Mouse (Mus musculus): ENCODE data around the gene Cort. TPM values are rescaled to one million over a fixed set of nuclear protein-coding genes. Genes with fewer than 3 reads are reported as not detected.

Cort gene
- polyA plus RNA-seq, 1 experiment from 2014 or later, result 0.42 TPM

- H3K4me3 ChIP-seq (replicated peaks), result no peak overlapping the region
- H3K27ac ChIP-seq, result no peak overlapping the region
- WGBS, result 93% methylated on average over 6 of the region's 6 CpGs
- no peak overlapping the region for H3K4me2 ChIP-seq (replicated peaks)
- H3K27me3 ChIP-seq, result no peaks in the 10 kb centered on the region
- H3K4me1 ChIP-seq (replicated peaks), result peaks cover 16% of the 10 kb centered on the region
- H3K9me3 ChIP-seq, result no peaks in the 10 kb centered on the region
- no peak overlapping the region for H3K9ac ChIP-seq (replicated peaks)
- ATAC-seq, result no peak
- peaks cover 72% of the 10 kb centered on the region for H3K36me3 ChIP-seq
Measured at GRCm38 (mm10) chr4:149161166-149161565, 34.6 kb upstream of the Cort start.

GRCm38 (mm10) chr4:149159891-149160290, 33.3 kb upstream of the Cort start:
- Histone ChIP-seq H3K9ac (replicated peaks) (no peak overlapping the region), H3K4me2 (replicated peaks) (no peak overlapping the region), H3K4me3 (replicated peaks) (no peak overlapping the region), H3K27me3 (no peaks in the 10 kb centered on the region), H3K4me1 (replicated peaks) (peaks cover 5% of the 10 kb centered on the region; the same call in 1 of the 2 replicates), H3K27ac (no peak overlapping the region), H3K9me3 (no peaks in the 10 kb centered on the region), H3K36me3 (peaks cover 85% of the 10 kb centered on the region)
- WGBS, result 93% methylated on average over 13 of the region's 13 CpGs
- ATAC-seq, result no peak

- H3K9me3 ChIP-seq, result no peaks in the 10 kb centered on the region
- H3K4me3 ChIP-seq (replicated peaks), result no peak overlapping the region
- H3K27ac ChIP-seq, result no peak overlapping the region
- H3K4me2 ChIP-seq (replicated peaks), result no peak overlapping the region
- no peak for ATAC-seq
- H3K27me3 ChIP-seq, result no peaks in the 10 kb centered on the region
- 89% methylated on average over 2 of the region's 2 CpGs for WGBS
- 0 out of 2 replicates have a peak, but pooled peaks cover 2% of the 10 kb centered on the region for H3K4me1 ChIP-seq (replicated peaks)
- no peak overlapping the region; the same call in 1 of the 2 replicates for H3K9ac ChIP-seq (replicated peaks)
- peaks cover 89% of the 10 kb centered on the region for H3K36me3 ChIP-seq
Measured at GRCm38 (mm10) chr4:149159203-149159602, 32.6 kb upstream of the Cort start.

GRCm38 (mm10) chr4:149157415-149157973, 30.9 kb upstream of the Cort start:
- no peak overlapping the region for H3K4me3 ChIP-seq (replicated peaks)
- no peaks in the 10 kb centered on the region for H3K27me3 ChIP-seq
- ATAC-seq, result no peak
- no peak overlapping the region for H3K4me2 ChIP-seq (replicated peaks)
- 90% methylated on average over 8 of the region's 8 CpGs for WGBS
- H3K4me1 ChIP-seq (replicated peaks), result no peaks in the 10 kb centered on the region
- H3K9me3 ChIP-seq, result no peaks in the 10 kb centered on the region
- H3K36me3 ChIP-seq, result peaks cover 97% of the 10 kb centered on the region
- no peak overlapping the region for H3K27ac ChIP-seq
- no peak overlapping the region for H3K9ac ChIP-seq (replicated peaks)

GRCm38 (mm10) chr4:149155711-149156110, 29.1 kb upstream of the Cort start:
- no peaks in the 10 kb centered on the region for H3K9me3 ChIP-seq
- peaks cover 99% of the 10 kb centered on the region for H3K36me3 ChIP-seq
- H3K4me2 ChIP-seq (replicated peaks), result no peak overlapping the region
- H3K27ac ChIP-seq, result no peak overlapping the region
- ATAC-seq, result no peak
- no peak overlapping the region for H3K4me3 ChIP-seq (replicated peaks)
- H3K27me3 ChIP-seq, result no peaks in the 10 kb centered on the region
- H3K4me1 ChIP-seq (replicated peaks), result no peaks in the 10 kb centered on the region
- 95% methylated on average over 6 of the region's 6 CpGs for WGBS
- H3K9ac ChIP-seq (replicated peaks), result no peak overlapping the region

GRCm38 (mm10) chr4:149154859-149155258, 28.3 kb upstream of the Cort start:
- Histone ChIP-seq H3K9ac (replicated peaks) (no peak overlapping the region), H3K4me3 (replicated peaks) (no peak overlapping the region), H3K27me3 (no peaks in the 10 kb centered on the region), H3K36me3 (peaks cover 99% of the 10 kb centered on the region), H3K27ac (no peak overlapping the region), H3K4me1 (replicated peaks) (no peaks in the 10 kb centered on the region), H3K4me2 (replicated peaks) (no peak overlapping the region), H3K9me3 (no peaks in the 10 kb centered on the region)
- no peak for ATAC-seq
- WGBS, result 97% methylated on average over 7 of the region's 7 CpGs

GRCm38 (mm10) chr4:149150721-149151120, 24.2 kb upstream of the Cort start:
- no peak overlapping the region for H3K4me2 ChIP-seq (replicated peaks)
- WGBS, result 96% methylated on average over 11 of the region's 11 CpGs
- ATAC-seq, result no peak

GRCm38 (mm10) chr4:149150256-149150655, 23.7 kb upstream of the Cort start:
- ATAC-seq, result no peak
- Histone ChIP-seq H3K4me2 (replicated peaks) (no peak overlapping the region), H3K9ac (replicated peaks) (no peak overlapping the region), H3K9me3 (no peaks in the 10 kb centered on the region), H3K36me3 (peaks cover 64% of the 10 kb centered on the region), H3K4me3 (replicated peaks) (no peak overlapping the region), H3K27me3 (no peaks in the 10 kb centered on the region), H3K4me1 (replicated peaks) (no peaks in the 10 kb centered on the region), H3K27ac (no peak overlapping the region)
- WGBS, result 86% methylated on average over 11 of the region's 11 CpGs

More at GRCm38 (mm10) chr4:149150721-149151120, 24.2 kb upstream of the Cort start:
- Histone ChIP-seq H3K36me3 (peaks cover 68% of the 10 kb centered on the region), H3K27me3 (no peaks in the 10 kb centered on the region), H3K9me3 (no peaks in the 10 kb centered on the region), H3K4me1 (replicated peaks) (no peaks in the 10 kb centered on the region), H3K9ac (replicated peaks) (no peak overlapping the region), H3K4me3 (replicated peaks) (no peak overlapping the region), H3K27ac (no peak overlapping the region)

GRCm38 (mm10) chr4:149149611-149150010, 23.0 kb upstream of the Cort start:
- Histone ChIP-seq H3K36me3 (peaks cover 57% of the 10 kb centered on the region), H3K27me3 (no peaks in the 10 kb centered on the region), H3K27ac (no peak overlapping the region), H3K4me2 (replicated peaks) (no peak overlapping the region), H3K9me3 (no peaks in the 10 kb centered on the region), H3K4me3 (replicated peaks) (no peak overlapping the region), H3K9ac (replicated peaks) (no peak overlapping the region), H3K4me1 (replicated peaks) (no peaks in the 10 kb centered on the region)
- 0 out of 2 replicates have a peak, but pooled peaks have one; percentile 19 for ATAC-seq
- WGBS, result 82% methylated on average over 7 of the region's 7 CpGs

GRCm38 (mm10) chr4:149149196-149149595, 22.6 kb upstream of the Cort start:
- ATAC-seq, result no peak
- Histone ChIP-seq H3K9ac (replicated peaks) (no peak overlapping the region), H3K36me3 (peaks cover 53% of the 10 kb centered on the region), H3K9me3 (no peaks in the 10 kb centered on the region), H3K4me1 (replicated peaks) (no peaks in the 10 kb centered on the region), H3K4me3 (replicated peaks) (no peak overlapping the region), H3K27ac (no peak overlapping the region), H3K27me3 (no peaks in the 10 kb centered on the region), H3K4me2 (replicated peaks) (no peak overlapping the region)
- WGBS, result 89% methylated on average over 9 of the region's 9 CpGs

GRCm38 (mm10) chr4:149148084-149148483, 21.5 kb upstream of the Cort start:
- ATAC-seq, result no peak
- Histone ChIP-seq H3K4me2 (replicated peaks) (no peak overlapping the region), H3K4me1 (replicated peaks) (no peaks in the 10 kb centered on the region), H3K27ac (no peak overlapping the region), H3K9me3 (no peaks in the 10 kb centered on the region), H3K9ac (replicated peaks) (no peak overlapping the region), H3K27me3 (no peaks in the 10 kb centered on the region), H3K36me3 (peaks cover 42% of the 10 kb centered on the region), H3K4me3 (replicated peaks) (no peak overlapping the region)
- WGBS, result 86% methylated on average over 4 of the region's 4 CpGs

- Histone ChIP-seq H3K4me1 (replicated peaks) (no peaks in the 10 kb centered on the region), H3K36me3 (peaks cover 36% of the 10 kb centered on the region), H3K4me3 (replicated peaks) (no peak overlapping the region), H3K9me3 (no peaks in the 10 kb centered on the region), H3K27me3 (no peaks in the 10 kb centered on the region), H3K27ac (no peak overlapping the region), H3K4me2 (replicated peaks) (no peak overlapping the region), H3K9ac (replicated peaks) (no peak overlapping the region)
- no peak for ATAC-seq
- 89% methylated on average over 7 of the region's 7 CpGs for WGBS
Measured at GRCm38 (mm10) chr4:149147528-149147927, 21.0 kb upstream of the Cort start.

- Histone ChIP-seq H3K4me2 (replicated peaks) (no peak overlapping the region), H3K4me3 (replicated peaks) (no peak overlapping the region), H3K27ac (no peak overlapping the region), H3K9ac (replicated peaks) (no peak overlapping the region), H3K27me3 (no peaks in the 10 kb centered on the region), H3K36me3 (peaks cover 13% of the 10 kb centered on the region), H3K9me3 (no peaks in the 10 kb centered on the region), H3K4me1 (replicated peaks) (no peaks in the 10 kb centered on the region)
- 79% methylated on average over 4 of the region's 4 CpGs for WGBS
- no peak for ATAC-seq
Measured at GRCm38 (mm10) chr4:149145151-149145550, 18.6 kb upstream of the Cort start.

All from midbrain, embryonic 13.5 days (tissue).